In genomic region chr12:70112090-70112383, GRCm38 (mm10) we compare ENCODE assay signal across 8 mouse cellular contexts. TPM values are rescaled to one million over a fixed set of nuclear protein-coding genes. Genes with fewer than 3 reads are reported as not detected.
DNase-seq lines count a peak whose midpoint lies in the region; ATAC-seq and TF ChIP-seq lines count a peak whose summit lies in the region.

No protein-coding gene starts in this region.

- H3K4me2 ChIP-seq in kidney, embryonic 14.5 days (replicated peaks; ENCODE audit: low read depth, low read length) = peak overlapping the region; percentile 99
- H3K4me2 ChIP-seq in hindbrain, embryonic 12.5 days (replicated peaks) = peak overlapping the region; percentile 86
- peak overlapping the region; percentile 91 for H3K4me2 ChIP-seq in midbrain, embryonic 13.5 days (replicated peaks)

- peak overlapping the region; percentile 83; the same call in 1 of the 2 replicates for H3K27ac ChIP-seq in kidney, embryonic 14.5 days (ENCODE audit: low read depth, low read length)
- H3K27ac ChIP-seq in bone marrow macrophage, adult 2 months (ENCODE audit: insufficient read depth, low read depth, low read length) = no peak overlapping the region
- H3K27ac ChIP-seq in hindbrain, embryonic 12.5 days = peak overlapping the region; percentile 93
- peak overlapping the region; percentile 92 for H3K27ac ChIP-seq in midbrain, embryonic 13.5 days

- H3K4me1 ChIP-seq in kidney, embryonic 14.5 days (ENCODE audit: control insufficient read depth, insufficient read depth, low read length) = peaks cover 11% of the 10 kb centered on the region
- H3K4me1 ChIP-seq in bone marrow macrophage, adult 2 months (ENCODE audit: control insufficient read depth, insufficient read depth, low read length) = peaks cover 26% of the 10 kb centered on the region
- peaks cover 29% of the 10 kb centered on the region for H3K4me1 ChIP-seq in hindbrain, embryonic 12.5 days
- peaks cover 41% of the 10 kb centered on the region for H3K4me1 ChIP-seq in midbrain, embryonic 13.5 days (replicated peaks)

- no peak for DNase-seq in kidney, adult 9 months
- DNase-seq in spleen, adult 18-20 months = no peak
- DNase-seq in layer of hippocampus, postnatal 10 days (ENCODE audit: low spot score in 2 of 2) = no peak
- no peak for DNase-seq in cerebellum, adult 9-11 months

- no peaks in the 10 kb centered on the region for H3K27me3 ChIP-seq in kidney, embryonic 14.5 days (ENCODE audit: control insufficient read depth, insufficient read depth, low read length)
- no peaks in the 10 kb centered on the region; the same call in 1 of the 2 replicates for H3K27me3 ChIP-seq in hindbrain, embryonic 12.5 days
- peaks cover 39% of the 10 kb centered on the region for H3K27me3 ChIP-seq in midbrain, embryonic 13.5 days

- H3K36me3 ChIP-seq in kidney, embryonic 14.5 days (ENCODE audit: control insufficient read depth, insufficient read depth, low read length) = no peaks in the 10 kb centered on the region
- no peaks in the 10 kb centered on the region for H3K36me3 ChIP-seq in hindbrain, embryonic 12.5 days
- no peaks in the 10 kb centered on the region for H3K36me3 ChIP-seq in midbrain, embryonic 13.5 days

- no peak for TF ChIP-seq CTCF in bone marrow macrophage, adult 2 months (IDR thresholded peaks at IDR 0.05; ENCODE audit: low read depth, low read length)

- ATAC-seq in kidney, embryonic 14.5 days (ENCODE audit: low FRiP score, low TSS enrichment) = 0 out of 2 replicates have a peak, but pooled peaks have one; percentile 6
- no peak for ATAC-seq in hindbrain, embryonic 12.5 days (ENCODE audit: low FRiP score)
- ATAC-seq in midbrain, embryonic 13.5 days = peak; percentile 2; the same call in 1 of the 2 replicates

- TF ChIP-seq POLR2A in bone marrow macrophage, adult 2 months (IDR thresholded peaks at IDR 0.05; ENCODE audit: borderline replicate concordance, low read depth, low read length) = no peak

- H3K9me3 ChIP-seq in kidney, embryonic 14.5 days (ENCODE audit: control insufficient read depth, low read length) = no peaks in the 10 kb centered on the region
- H3K9me3 ChIP-seq in hindbrain, embryonic 12.5 days (replicated peaks) = no peaks in the 10 kb centered on the region
- no peaks in the 10 kb centered on the region for H3K9me3 ChIP-seq in midbrain, embryonic 13.5 days

- peak overlapping the region; percentile 78 for H3K4me3 ChIP-seq in kidney, embryonic 14.5 days (ENCODE audit: low read length)
- peak overlapping the region; percentile 81 for H3K4me3 ChIP-seq in bone marrow macrophage, adult 2 months (ENCODE audit: insufficient read depth, low read length)
- peak overlapping the region; percentile 84 for H3K4me3 ChIP-seq in hindbrain, embryonic 12.5 days
- H3K4me3 ChIP-seq in midbrain, embryonic 13.5 days (replicated peaks) = peak overlapping the region; percentile 80

- WGBS in kidney, embryonic 14.5 days = 4% methylated on average over 16 of the region's 16 CpGs
- 2% methylated on average over 12 of the region's 16 CpGs for WGBS in hindbrain, embryonic 12.5 days
- WGBS in midbrain, embryonic 13.5 days = 3% methylated on average over 16 of the region's 16 CpGs

- peak overlapping the region; percentile 90 for H3K9ac ChIP-seq in kidney, embryonic 14.5 days (ENCODE audit: low read depth, low read length)
- peak overlapping the region; percentile 91 for H3K9ac ChIP-seq in hindbrain, embryonic 12.5 days
- H3K9ac ChIP-seq in midbrain, embryonic 13.5 days (replicated peaks) = peak overlapping the region; percentile 94

RNA-seq across cellular contexts. Expression of gene Nin, which starts 1.5 kb away (rescaled TPM):
- 10.8 and 20.3 TPM in 2 replicates for polyA plus RNA-seq in kidney, embryonic 14.5 days (2014; fragmentation: Nextera tagmentation; extraction: Ambion mirVana)
- 25.7 and 29.6 TPM in 2 replicates for polyA plus RNA-seq in bone marrow macrophage, adult 2 months (2012; ENCODE audit: insufficient read depth, insufficient read length, missing spikeins)
- polyA plus RNA-seq in hindbrain, embryonic 12.5 days (2016; fragmentation: Nextera tagmentation; extraction: Ambion mirVana) = 15.7 and 17.0 TPM in 2 replicates
- polyA plus RNA-seq in midbrain, embryonic 13.5 days (2015; fragmentation: Nextera tagmentation; extraction: Ambion mirVana) = 14.9 and 16.6 TPM in 2 replicates
- total RNA-seq in layer of hippocampus, postnatal 10 days (2021) = 10 to 100 TPM; 59.8 to 85.9 TPM

RNA-seq across cellular contexts. Expression of gene Abhd12b, which starts 41.9 kb away (rescaled TPM):
- polyA plus RNA-seq in kidney, embryonic 14.5 days (2014; fragmentation: Nextera tagmentation; extraction: Ambion mirVana) = not detected in 2 replicates
- polyA plus RNA-seq in bone marrow macrophage, adult 2 months (2012; ENCODE audit: insufficient read depth, insufficient read length, missing spikeins) = not detected in 2 replicates
- polyA plus RNA-seq in hindbrain, embryonic 12.5 days (2016; fragmentation: Nextera tagmentation; extraction: Ambion mirVana) = not detected in 2 replicates
- 0.34 and 0.45 TPM in 2 replicates for polyA plus RNA-seq in midbrain, embryonic 13.5 days (2015; fragmentation: Nextera tagmentation; extraction: Ambion mirVana)
- total RNA-seq in layer of hippocampus, postnatal 10 days (2021) = under 1 TPM; 0.34 to 0.40 TPM
